Comparison of ENCODE assay signal across 22 mouse cellular contexts in genomic region chr16:90440654-90441053, GRCm38 (mm10). TPM values are rescaled to one million over a fixed set of nuclear protein-coding genes. Genes with fewer than 3 reads are reported as not detected.
DNase-seq lines count a peak whose midpoint lies in the region; ATAC-seq and TF ChIP-seq lines count a peak whose summit lies in the region.
"Had no signal": no experiment of that assay in that cellular context is flagged by ENCODE, and none has a peak within 500 bp of the region (broad histone marks: within the 10 kb centered on the region; RNA-seq: fewer than 3 reads in every experiment).

No protein-coding gene starts in this region.

- peaks cover 47% of the 10 kb centered on the region for H3K4me1 ChIP-seq in forebrain, embryonic 13.5 days
- no peaks in the 10 kb centered on the region for H3K4me1 ChIP-seq in forebrain, postnatal 0 days (ENCODE audit: insufficient read depth)
- no peaks in the 10 kb centered on the region; the same call in none of the 2 replicates for H3K4me1 ChIP-seq in hindbrain, embryonic 11.5 days (replicated peaks; ENCODE audit: control insufficient read depth, insufficient read depth, low read length)
- H3K4me1 ChIP-seq in hindbrain, embryonic 14.5 days (replicated peaks; ENCODE audit: control insufficient read depth, insufficient read depth, low read length): peaks cover 14% of the 10 kb centered on the region; the same call in 1 of the 2 replicates
- H3K4me1 ChIP-seq in midbrain, embryonic 12.5 days: peaks cover 21% of the 10 kb centered on the region
- peaks cover 4% of the 10 kb centered on the region; the same call in 1 of the 2 replicates for H3K4me1 ChIP-seq in midbrain, postnatal 0 days (ENCODE audit: insufficient read depth, low read length)

- no peak overlapping the region for H3K9ac ChIP-seq in forebrain, embryonic 13.5 days
- no peak overlapping the region for H3K9ac ChIP-seq in forebrain, postnatal 0 days
- no peak overlapping the region for H3K9ac ChIP-seq in hindbrain, embryonic 11.5 days (ENCODE audit: low read depth, low read length)
- H3K9ac ChIP-seq in hindbrain, embryonic 14.5 days: no peak overlapping the region
- no peak overlapping the region for H3K9ac ChIP-seq in midbrain, embryonic 12.5 days (replicated peaks)
- H3K9ac ChIP-seq in midbrain, postnatal 0 days (replicated peaks; ENCODE audit: low read length, poor library complexity, severe bottlenecking): no peak overlapping the region
- H3K9ac ChIP-seq: embryonic facial prominence, embryonic 13.5 days; heart, embryonic 15.5 days had no signal

- no peaks in the 10 kb centered on the region for H3K27me3 ChIP-seq in forebrain, embryonic 13.5 days
- no peaks in the 10 kb centered on the region for H3K27me3 ChIP-seq in forebrain, postnatal 0 days (ENCODE audit: insufficient read depth, low read length)
- H3K27me3 ChIP-seq in hindbrain, embryonic 11.5 days (ENCODE audit: control insufficient read depth, insufficient read depth, low read length): no peaks in the 10 kb centered on the region
- no peaks in the 10 kb centered on the region for H3K27me3 ChIP-seq in hindbrain, embryonic 14.5 days (ENCODE audit: control insufficient read depth, insufficient read depth, low read length)
- no peaks in the 10 kb centered on the region for H3K27me3 ChIP-seq in midbrain, embryonic 12.5 days
- no peaks in the 10 kb centered on the region for H3K27me3 ChIP-seq in midbrain, postnatal 0 days (ENCODE audit: insufficient read depth, low read length)
- H3K27me3 ChIP-seq: embryonic facial prominence, embryonic 13.5 days; heart, embryonic 15.5 days had no signal

- DNase-seq in forebrain, postnatal 0 days: no peak
- DNase-seq in hindbrain, embryonic 11.5 days (ENCODE audit: low spot score): peak; percentile 32
- DNase-seq in hindbrain, embryonic 14.5 days (ENCODE audit: low spot score): no peak
- DNase-seq in midbrain, postnatal 0 days (ENCODE audit: low spot score): no peak
- no peak for DNase-seq in testis, postnatal 10 days (ENCODE audit: low spot score)
- DNase-seq: adrenal gland, adult 2 months; adrenal gland, postnatal 25 days; cerebellum, adult 18-20 months; cerebellum, adult 9-11 months; cerebellum, postnatal 36 days; gastrocnemius, postnatal 10 days; heart, adult 18-20 months; kidney, adult 11 months; kidney, adult 9 months had no signal

- no peak overlapping the region for H3K4me3 ChIP-seq in forebrain, embryonic 13.5 days
- no peak overlapping the region for H3K4me3 ChIP-seq in forebrain, postnatal 0 days (ENCODE audit: low read depth, low read length)
- H3K4me3 ChIP-seq in hindbrain, embryonic 11.5 days (ENCODE audit: low read depth, low read length): no peak overlapping the region
- H3K4me3 ChIP-seq in hindbrain, embryonic 14.5 days (replicated peaks; ENCODE audit: low read length): no peak overlapping the region
- no peak overlapping the region for H3K4me3 ChIP-seq in midbrain, embryonic 12.5 days
- H3K4me3 ChIP-seq in midbrain, postnatal 0 days (ENCODE audit: low read depth, low read length): no peak overlapping the region
- H3K4me3 ChIP-seq: embryonic facial prominence, embryonic 13.5 days; heart, embryonic 15.5 days had no signal

- peaks cover 33% of the 10 kb centered on the region for H3K36me3 ChIP-seq in forebrain, embryonic 13.5 days (ENCODE audit: poor library complexity, severe bottlenecking)
- peaks cover 5% of the 10 kb centered on the region; the same call in 1 of the 2 replicates for H3K36me3 ChIP-seq in forebrain, postnatal 0 days (ENCODE audit: insufficient read depth)
- no peaks in the 10 kb centered on the region for H3K36me3 ChIP-seq in hindbrain, embryonic 11.5 days (ENCODE audit: control insufficient read depth, insufficient read depth, low read length)
- no peaks in the 10 kb centered on the region for H3K36me3 ChIP-seq in hindbrain, embryonic 14.5 days (replicated peaks; ENCODE audit: control insufficient read depth, insufficient read depth)
- H3K36me3 ChIP-seq in midbrain, embryonic 12.5 days: peaks cover 21% of the 10 kb centered on the region; the same call in 1 of the 2 replicates
- H3K36me3 ChIP-seq in midbrain, postnatal 0 days (ENCODE audit: insufficient read depth, low read length): no peaks in the 10 kb centered on the region
- H3K36me3 ChIP-seq: G1E had no signal

- no peak for ATAC-seq in forebrain, embryonic 13.5 days
- ATAC-seq in forebrain, postnatal 0 days: no peak
- ATAC-seq in hindbrain, embryonic 11.5 days (ENCODE audit: low FRiP score): peak; percentile 47; the same call in 1 of the 2 replicates
- ATAC-seq in hindbrain, embryonic 14.5 days (ENCODE audit: low FRiP score): no peak
- ATAC-seq in midbrain, embryonic 12.5 days (ENCODE audit: low FRiP score, low read depth): peak; percentile 29; the same call in 1 of the 2 replicates
- ATAC-seq in midbrain, postnatal 0 days (ENCODE audit: low FRiP score): no peak
- ATAC-seq: hindbrain, embryonic 16.5 days had no signal

- WGBS in forebrain, embryonic 13.5 days: 36% methylated on average over 10 of the region's 10 CpGs
- 52% methylated on average over 10 of the region's 10 CpGs for WGBS in forebrain, postnatal 0 days
- WGBS in hindbrain, embryonic 11.5 days: 49% methylated on average over 10 of the region's 10 CpGs
- 49% methylated on average over 10 of the region's 10 CpGs for WGBS in hindbrain, embryonic 14.5 days
- WGBS in midbrain, embryonic 12.5 days: 38% methylated on average over 10 of the region's 10 CpGs
- 51% methylated on average over 10 of the region's 10 CpGs for WGBS in midbrain, postnatal 0 days

- 0 out of 2 replicates have a peak overlapping the region, but pooled peaks have one; percentile 3 for H3K27ac ChIP-seq in forebrain, embryonic 13.5 days
- no peak overlapping the region for H3K27ac ChIP-seq in forebrain, postnatal 0 days (ENCODE audit: low read depth, low read length)
- H3K27ac ChIP-seq in hindbrain, embryonic 11.5 days (ENCODE audit: low read depth, low read length): no peak overlapping the region
- no peak overlapping the region for H3K27ac ChIP-seq in hindbrain, embryonic 14.5 days
- H3K27ac ChIP-seq in midbrain, embryonic 12.5 days (replicated peaks): no peak overlapping the region; the same call in 1 of the 2 replicates
- H3K27ac ChIP-seq in midbrain, postnatal 0 days (ENCODE audit: low read depth, low read length): no peak overlapping the region
- H3K27ac ChIP-seq: embryonic facial prominence, embryonic 13.5 days; heart, embryonic 15.5 days had no signal

- H3K9me3 ChIP-seq in forebrain, embryonic 13.5 days (replicated peaks): no peaks in the 10 kb centered on the region
- H3K9me3 ChIP-seq in forebrain, postnatal 0 days (ENCODE audit: low read length): no peaks in the 10 kb centered on the region
- no peaks in the 10 kb centered on the region for H3K9me3 ChIP-seq in hindbrain, embryonic 11.5 days (ENCODE audit: control insufficient read depth, low read length)
- H3K9me3 ChIP-seq in hindbrain, embryonic 14.5 days (ENCODE audit: control insufficient read depth, low read length): no peaks in the 10 kb centered on the region
- H3K9me3 ChIP-seq in midbrain, embryonic 12.5 days: no peaks in the 10 kb centered on the region
- no peaks in the 10 kb centered on the region for H3K9me3 ChIP-seq in midbrain, postnatal 0 days (ENCODE audit: low read length)
- H3K9me3 ChIP-seq: embryonic facial prominence, embryonic 13.5 days; heart, embryonic 15.5 days had no signal

- TF ChIP-seq CTCF in forebrain, postnatal 0 days (IDR thresholded peaks at IDR 0.05; ENCODE audit: low read depth): no peak
- no peak for TF ChIP-seq CTCF in midbrain, postnatal 0 days (IDR thresholded peaks at IDR 0.05)

- no peak overlapping the region for H3K4me2 ChIP-seq in forebrain, embryonic 13.5 days
- no peak overlapping the region for H3K4me2 ChIP-seq in forebrain, postnatal 0 days (ENCODE audit: low read depth)
- H3K4me2 ChIP-seq in hindbrain, embryonic 11.5 days (replicated peaks; ENCODE audit: low read depth, low read length): no peak overlapping the region
- H3K4me2 ChIP-seq in hindbrain, embryonic 14.5 days (replicated peaks): no peak overlapping the region
- H3K4me2 ChIP-seq in midbrain, embryonic 12.5 days (replicated peaks): no peak overlapping the region
- no peak overlapping the region for H3K4me2 ChIP-seq in midbrain, postnatal 0 days (ENCODE audit: low read depth, low read length, poor library complexity, severe bottlenecking)
- H3K4me2 ChIP-seq: embryonic facial prominence, embryonic 13.5 days; heart, embryonic 11.5 days; heart, embryonic 15.5 days had no signal

RNA-seq across cellular contexts. Expression of gene Hunk, which starts 54.8 kb away (rescaled TPM):
- polyA plus RNA-seq in forebrain, embryonic 13.5 days (2015; fragmentation: Nextera tagmentation; extraction: Ambion mirVana): 10.3 and 11.1 TPM in 2 replicates
- 12.9 and 20.6 TPM in 2 replicates for total RNA-seq in forebrain, postnatal 0 days (2014; rRNA removed)
- 4.2 and 5.2 TPM in 2 replicates for polyA plus RNA-seq in forebrain, postnatal 0 days (2015; fragmentation: Nextera tagmentation; extraction: Ambion mirVana)
- 11.0 and 13.1 TPM in 2 replicates for polyA plus RNA-seq in hindbrain, embryonic 11.5 days (2014; fragmentation: Nextera tagmentation; extraction: Ambion mirVana)
- 6.9 and 7.8 TPM in 2 replicates for polyA plus RNA-seq in hindbrain, embryonic 14.5 days (2014; fragmentation: Nextera tagmentation; extraction: Ambion mirVana)
- 15.0 and 15.7 TPM in 2 replicates for polyA plus RNA-seq in midbrain, embryonic 12.5 days (2016; fragmentation: Nextera tagmentation; extraction: Ambion mirVana)
- 12.8 and 14.4 TPM in 2 replicates for total RNA-seq in midbrain, postnatal 0 days (2014; rRNA removed)
- polyA plus RNA-seq in midbrain, postnatal 0 days (2015; fragmentation: Nextera tagmentation; extraction: Ambion mirVana): 3.2 and 3.9 TPM in 2 replicates
- total RNA-seq: CH12.LX had no signal
- polyA plus RNA-seq: G1E had no signal

Comparison
In these comparisons a context has a peak if more than half of its experiments do, and no peak if none do; other contexts are left out.
1. ATAC-seq: peak in hindbrain, embryonic 11.5 days (single experiment) and midbrain, embryonic 12.5 days (single experiment); none in forebrain, embryonic 13.5 days (single experiment), forebrain, postnatal 0 days (single experiment), hindbrain, embryonic 14.5 days (single experiment) and midbrain, postnatal 0 days (single experiment).